Comparison of ENCODE assay signal across 17 mouse cellular contexts in genomic region chr10:78748161-78748560, GRCm38 (mm10). TPM values are rescaled to one million over a fixed set of nuclear protein-coding genes. Genes with fewer than 3 reads are reported as not detected.
A peak's percentile ranks its signal among the peaks of the same experiment; 100 is the strongest.
DNase-seq lines count a peak whose midpoint lies in the region; ATAC-seq and TF ChIP-seq lines count a peak whose summit lies in the region.
"Had no signal": no experiment of that assay in that cellular context is flagged by ENCODE, and none has a peak within 500 bp of the region (broad histone marks: within the 10 kb centered on the region; RNA-seq: fewer than 3 reads in every experiment).

No protein-coding gene starts in this region.

- no peak for TF ChIP-seq POLR2A in ES-Bruce4 (IDR thresholded peaks at IDR 0.05; ENCODE audit: insufficient read depth, low read length)

- H3K9ac ChIP-seq in hindbrain, embryonic 12.5 days: no peak overlapping the region
- H3K9ac ChIP-seq in ES-Bruce4 (ENCODE audit: low read depth, poor library complexity, severe bottlenecking): peak overlapping the region; percentile 24; the same call in 1 of the 2 replicates
- no peak overlapping the region for H3K9ac ChIP-seq in forebrain, embryonic 16.5 days (replicated peaks; ENCODE audit: low read depth, low read length)
- no peak overlapping the region for H3K9ac ChIP-seq in midbrain, embryonic 15.5 days
- H3K9ac ChIP-seq: embryonic facial prominence, embryonic 12.5 days; stomach, embryonic 15.5 days had no signal

- no peak for DNase-seq in hindbrain, embryonic 10.5 days (ENCODE audit: low spot score)
- no peak for DNase-seq in cerebellum, adult 9-10 months
- DNase-seq in spleen, postnatal 4 days (ENCODE audit: low spot score in 2 of 2): no peak
- DNase-seq: adrenal gland, postnatal 25 days; gastrocnemius, postnatal 25 days; kidney, postnatal 10 days; left cerebral cortex, postnatal 4 days had no signal

- peak overlapping the region; percentile 60; the same call in 1 of the 2 replicates for H3K4me2 ChIP-seq in hindbrain, embryonic 12.5 days (replicated peaks)
- H3K4me2 ChIP-seq in forebrain, embryonic 16.5 days (ENCODE audit: low read length): peak overlapping the region; percentile 69; the same call in 1 of the 2 replicates
- peak overlapping the region; percentile 58 for H3K4me2 ChIP-seq in midbrain, embryonic 15.5 days

- H3K4me3 ChIP-seq in hindbrain, embryonic 12.5 days: no peak overlapping the region
- H3K4me3 ChIP-seq in hindbrain, embryonic 10.5 days: no peak overlapping the region
- H3K4me3 ChIP-seq in ES-Bruce4 (ENCODE audit: low read depth, low read length): peak overlapping the region; percentile 14; the same call in 1 of the 2 replicates
- no peak overlapping the region; the same call in 1 of the 2 replicates for H3K4me3 ChIP-seq in forebrain, embryonic 16.5 days (replicated peaks; ENCODE audit: low read length)
- H3K4me3 ChIP-seq in midbrain, embryonic 15.5 days: peak overlapping the region; percentile 43

- no peaks in the 10 kb centered on the region for H3K36me3 ChIP-seq in hindbrain, embryonic 12.5 days
- H3K36me3 ChIP-seq in hindbrain, embryonic 10.5 days: no peaks in the 10 kb centered on the region
- H3K36me3 ChIP-seq in ES-Bruce4 (ENCODE audit: control insufficient read depth, insufficient read depth, low read length, poor library complexity, severe bottlenecking): no peaks in the 10 kb centered on the region
- no peaks in the 10 kb centered on the region for H3K36me3 ChIP-seq in forebrain, embryonic 16.5 days (ENCODE audit: control insufficient read depth, insufficient read depth)
- no peaks in the 10 kb centered on the region for H3K36me3 ChIP-seq in midbrain, embryonic 15.5 days (replicated peaks)
- H3K36me3 ChIP-seq: embryonic facial prominence, embryonic 12.5 days; stomach, embryonic 15.5 days had no signal

- H3K4me1 ChIP-seq in hindbrain, embryonic 12.5 days: peaks cover 6% of the 10 kb centered on the region; the same call in 1 of the 2 replicates
- H3K4me1 ChIP-seq in hindbrain, embryonic 10.5 days (replicated peaks): peaks cover 29% of the 10 kb centered on the region
- H3K4me1 ChIP-seq in ES-Bruce4 (ENCODE audit: control insufficient read depth, insufficient read depth, low read length): peaks cover 3% of the 10 kb centered on the region
- H3K4me1 ChIP-seq in forebrain, embryonic 16.5 days (replicated peaks; ENCODE audit: control insufficient read depth, insufficient read depth, low read length): peaks cover 16% of the 10 kb centered on the region
- peaks cover 22% of the 10 kb centered on the region for H3K4me1 ChIP-seq in midbrain, embryonic 15.5 days

- TF ChIP-seq EP300 in ES-Bruce4 (IDR thresholded peaks at IDR 0.05; ENCODE audit: insufficient read depth, low read depth, low read length): no peak

- no peak for TF ChIP-seq CTCF in ES-Bruce4 (IDR thresholded peaks at IDR 0.05; ENCODE audit: low read depth, low read length)

- no peak for ATAC-seq in hindbrain, embryonic 12.5 days (ENCODE audit: low FRiP score)
- ATAC-seq in forebrain, embryonic 16.5 days: no peak
- ATAC-seq in midbrain, embryonic 15.5 days (replicated peaks): no peak

- H3K27me3 ChIP-seq in hindbrain, embryonic 12.5 days: peaks cover 6% of the 10 kb centered on the region; the same call in 1 of the 2 replicates
- peaks cover 40% of the 10 kb centered on the region for H3K27me3 ChIP-seq in hindbrain, embryonic 10.5 days (ENCODE audit: insufficient read depth, poor library complexity, severe bottlenecking)
- no peaks in the 10 kb centered on the region for H3K27me3 ChIP-seq in ES-Bruce4 (ENCODE audit: control insufficient read depth, insufficient read depth, low read length, poor library complexity, severe bottlenecking)
- no peaks in the 10 kb centered on the region for H3K27me3 ChIP-seq in forebrain, embryonic 16.5 days (replicated peaks; ENCODE audit: control insufficient read depth, insufficient read depth, low read length)
- no peaks in the 10 kb centered on the region for H3K27me3 ChIP-seq in midbrain, embryonic 15.5 days (replicated peaks)
- H3K27me3 ChIP-seq: embryonic facial prominence, embryonic 12.5 days; stomach, embryonic 15.5 days had no signal

- H3K27ac ChIP-seq in hindbrain, embryonic 12.5 days: no peak overlapping the region
- H3K27ac ChIP-seq in hindbrain, embryonic 10.5 days: no peak overlapping the region
- no peak overlapping the region for H3K27ac ChIP-seq in ES-Bruce4 (ENCODE audit: insufficient read depth, low read length)
- H3K27ac ChIP-seq in forebrain, embryonic 16.5 days (ENCODE audit: low read length): no peak overlapping the region
- no peak overlapping the region for H3K27ac ChIP-seq in midbrain, embryonic 15.5 days
- H3K27ac ChIP-seq: embryonic facial prominence, embryonic 12.5 days; stomach, embryonic 15.5 days had no signal

- 84% methylated on average over 13 of the region's 13 CpGs for WGBS in hindbrain, embryonic 12.5 days
- 78% methylated on average over 13 of the region's 13 CpGs for WGBS in hindbrain, embryonic 10.5 days
- 79% methylated on average over 13 of the region's 13 CpGs for WGBS in forebrain, embryonic 16.5 days
- WGBS in midbrain, embryonic 15.5 days: 80% methylated on average over 13 of the region's 13 CpGs

- H3K9me3 ChIP-seq in hindbrain, embryonic 12.5 days (replicated peaks): no peaks in the 10 kb centered on the region
- H3K9me3 ChIP-seq in hindbrain, embryonic 10.5 days: no peaks in the 10 kb centered on the region
- no peaks in the 10 kb centered on the region for H3K9me3 ChIP-seq in ES-Bruce4 (replicated peaks; ENCODE audit: control insufficient read depth, insufficient read depth, low read length, poor library complexity, severe bottlenecking)
- no peaks in the 10 kb centered on the region for H3K9me3 ChIP-seq in forebrain, embryonic 16.5 days (ENCODE audit: control insufficient read depth, low read length)
- no peaks in the 10 kb centered on the region for H3K9me3 ChIP-seq in midbrain, embryonic 15.5 days
- H3K9me3 ChIP-seq: embryonic facial prominence, embryonic 12.5 days; stomach, embryonic 15.5 days had no signal

RNA-seq across cellular contexts. Expression of gene Ccdc105, which starts 4.7 kb away (rescaled TPM):
- 0.17 and 0.31 TPM in 2 replicates for polyA plus RNA-seq in hindbrain, embryonic 12.5 days (2016; fragmentation: Nextera tagmentation; extraction: Ambion mirVana)
- 0.09 and 0.19 TPM in 2 replicates for polyA plus RNA-seq in hindbrain, embryonic 10.5 days (2016; fragmentation: Nextera tagmentation; extraction: Ambion mirVana)
- polyA plus RNA-seq in ES-Bruce4 (2011; ENCODE audit: insufficient read depth, insufficient read length, low read depth, missing spikeins): not detected in 2 replicates
- polyA plus RNA-seq in forebrain, embryonic 16.5 days (2015; fragmentation: Nextera tagmentation; extraction: Ambion mirVana): 0.39 and 0.41 TPM in 2 replicates
- 0.29 and 0.50 TPM in 2 replicates for polyA plus RNA-seq in midbrain, embryonic 15.5 days (2015; fragmentation: Nextera tagmentation; extraction: Ambion mirVana)
- polyA plus RNA-seq: heart, embryonic 14.5 days; intestine, embryonic 14.5 days; liver, embryonic 16.5 days; stomach, embryonic 15.5 days had no signal

RNA-seq across cellular contexts. Expression of gene Casp14, which starts 30.1 kb away (rescaled TPM):
- polyA plus RNA-seq in hindbrain, embryonic 12.5 days (2016; fragmentation: Nextera tagmentation; extraction: Ambion mirVana): 0.13 TPM in 1 of 2 replicates, not detected in the other
- polyA plus RNA-seq in hindbrain, embryonic 10.5 days (2016; fragmentation: Nextera tagmentation; extraction: Ambion mirVana): 0.07 TPM in 1 of 2 replicates, not detected in the other
- polyA plus RNA-seq in ES-Bruce4 (2011; ENCODE audit: insufficient read depth, insufficient read length, low read depth, missing spikeins): not detected in 2 replicates
- 0.11 TPM in 1 of 2 replicates, not detected in the other for polyA plus RNA-seq in forebrain, embryonic 16.5 days (2015; fragmentation: Nextera tagmentation; extraction: Ambion mirVana)
- not detected in 2 replicates for polyA plus RNA-seq in midbrain, embryonic 15.5 days (2015; fragmentation: Nextera tagmentation; extraction: Ambion mirVana)
- polyA plus RNA-seq: embryonic facial prominence, embryonic 12.5 days; frontal cortex, adult 2 months; heart, embryonic 14.5 days; liver, embryonic 16.5 days had no signal

RNA-seq across cellular contexts. Expression of gene Slc1a6, which starts 32.1 kb away (rescaled TPM):
- 2.0 and 2.2 TPM in 2 replicates for polyA plus RNA-seq in hindbrain, embryonic 12.5 days (2016; fragmentation: Nextera tagmentation; extraction: Ambion mirVana)
- polyA plus RNA-seq in hindbrain, embryonic 10.5 days (2016; fragmentation: Nextera tagmentation; extraction: Ambion mirVana): 1.1 and 1.6 TPM in 2 replicates
- 0.87 and 0.88 TPM in 2 replicates for polyA plus RNA-seq in ES-Bruce4 (2011; ENCODE audit: insufficient read depth, insufficient read length, low read depth, missing spikeins)
- 5.4 and 7.4 TPM in 2 replicates for polyA plus RNA-seq in forebrain, embryonic 16.5 days (2015; fragmentation: Nextera tagmentation; extraction: Ambion mirVana)
- 16.5 and 17.4 TPM in 2 replicates for polyA plus RNA-seq in midbrain, embryonic 15.5 days (2015; fragmentation: Nextera tagmentation; extraction: Ambion mirVana)

Comparison
In these comparisons a context has a peak if more than half of its experiments do, and no peak if none do; other contexts are left out.
1. H3K4me3 ChIP-seq: peak in ES-Bruce4 (single experiment) and midbrain, embryonic 15.5 days (single experiment); none in hindbrain, embryonic 12.5 days (single experiment), hindbrain, embryonic 10.5 days (single experiment) and forebrain, embryonic 16.5 days (single experiment).
2. Peak in every context shown above with its lines, with median percentiles within 50 percentile points of each other: H3K4me2 ChIP-seq.